Mouse (Mus musculus): ENCODE measurements around the gene Rspo3.

Gene Rspo3

GRCm38 (mm10) chr10:29535546-29536260, at the start of gene Rspo3:
Rspo3 (minus strand) TSS chr10:29535867.
- DNase-seq (ENCODE audit: low spot score in 2 of 2): peak in 1 of 2 experiments; percentile 12

GRCm38 (mm10) chr10:29581940-29582339, 46.3 kb upstream of the Rspo3 start:
- no peak for DNase-seq (ENCODE audit: low spot score in 2 of 2)

GRCm38 (mm10) chr10:29581476-29581875, 45.8 kb upstream of the Rspo3 start:
- no peak for DNase-seq (ENCODE audit: low spot score in 2 of 2)

- DNase-seq (ENCODE audit: low spot score in 2 of 2): no peak
Measured at GRCm38 (mm10) chr10:29555983-29556382, 20.3 kb upstream of the Rspo3 start.

- DNase-seq (ENCODE audit: low spot score in 2 of 2): peak in 1 of 2 experiments; percentile 33
Measured at GRCm38 (mm10) chr10:29554365-29554764, 18.7 kb upstream of the Rspo3 start.

- DNase-seq (ENCODE audit: low spot score in 2 of 2): no peak
Measured at GRCm38 (mm10) chr10:29542982-29543381, 7.3 kb upstream of the Rspo3 start.

- no peak for DNase-seq (ENCODE audit: low spot score in 2 of 2)
Measured at GRCm38 (mm10) chr10:29539516-29539915, 3.8 kb upstream of the Rspo3 start.

- no peak for DNase-seq (ENCODE audit: low spot score in 2 of 2)
Measured at GRCm38 (mm10) chr10:29538791-29539190, 3.1 kb upstream of the Rspo3 start.

GRCm38 (mm10) chr10:29534830-29535227, 838 bp downstream of the Rspo3 start:
- no peak for DNase-seq (ENCODE audit: low spot score in 2 of 2)

- DNase-seq (ENCODE audit: low spot score in 2 of 2): no peak
Measured at GRCm38 (mm10) chr10:29533846-29534829, 1.5 kb downstream of the Rspo3 start.

GRCm38 (mm10) chr10:29532821-29533715, 2.6 kb downstream of the Rspo3 start:
- DNase-seq (ENCODE audit: low spot score in 2 of 2): peak; percentile 63 to 74

GRCm38 (mm10) chr10:29513563-29513962, 22.1 kb downstream of the Rspo3 start:
- no peak for DNase-seq (ENCODE audit: low spot score in 2 of 2)

- DNase-seq (ENCODE audit: low spot score in 2 of 2): no peak
Measured at GRCm38 (mm10) chr10:29508167-29508566, 27.5 kb downstream of the Rspo3 start.

GRCm38 (mm10) chr10:29497205-29497822, 38.4 kb downstream of the Rspo3 start:
- DNase-seq (ENCODE audit: low spot score in 2 of 2): no peak

GRCm38 (mm10) chr10:29493996-29494395, 41.7 kb downstream of the Rspo3 start:
- peak in 1 of 2 experiments; percentile 10 for DNase-seq (ENCODE audit: low spot score in 2 of 2)

- no peak for DNase-seq (ENCODE audit: low spot score in 2 of 2)
Measured at GRCm38 (mm10) chr10:29480945-29481344, 54.7 kb downstream of the Rspo3 start.

GRCm38 (mm10) chr10:29479401-29479800, 56.3 kb downstream of the Rspo3 start:
- DNase-seq (ENCODE audit: low spot score in 2 of 2): no peak

- no peak for DNase-seq (ENCODE audit: low spot score in 2 of 2)
Measured at GRCm38 (mm10) chr10:29470454-29470853, 65.2 kb downstream of the Rspo3 start.

GRCm38 (mm10) chr10:29460100-29460499, 75.6 kb downstream of the Rspo3 start:
- DNase-seq (ENCODE audit: low spot score in 2 of 2): no peak

- DNase-seq (ENCODE audit: low spot score in 2 of 2): no peak
Measured at GRCm38 (mm10) chr10:29459632-29460031, 76.0 kb downstream of the Rspo3 start.

GRCm38 (mm10) chr10:29445076-29445475, 90.6 kb downstream of the Rspo3 start:
- DNase-seq (ENCODE audit: low spot score in 2 of 2): no peak

Measured in urinary bladder, postnatal 36 days (tissue).